Mouse (Mus musculus) embryonic facial prominence, embryonic 11.5 days (tissue): ENCODE measurements around the gene Lgr4. TPM values are rescaled to one million over a fixed set of nuclear protein-coding genes. Genes with fewer than 3 reads are reported as not detected.

ENCODE experiments used
- ATAC-seq: fragments of 200-750 bp; cut with Nextera tagmentation; replicated peaks from 2 replicates; pipeline ENCODE4 v1.8.0; 2017; ENCODE audit warnings: low read depth; ENCODE audit not compliant: insufficient number of reproducible peaks, low FRiP score, low TSS enrichment
- DNase-seq: peaks from one replicate; pipeline ENCODE4 v3.0.0-alpha.2; 2015; ENCODE audit warnings: low spot score
- H3K27ac ChIP-seq: fragments of 300-500 bp; sonication (generic); replicated peaks from 2 replicates; pipeline ENCODE4 v1.5.1; 2014; ENCODE audit warnings: mild to moderate bottlenecking, low read depth, low read length, control low read depth
- H3K27me3 ChIP-seq: fragments of 300-500 bp; sonication (generic); 2 replicates; pipeline ENCODE4 v1.6.1; 2014; ENCODE audit warnings: mild to moderate bottlenecking, low read length, moderate library complexity, mixed read lengths; ENCODE audit not compliant: control insufficient read depth, insufficient read depth
- H3K36me3 ChIP-seq: fragments of 300-500 bp; sonication (generic); replicated peaks from 2 replicates; pipeline ENCODE4 v1.6.1; 2014; ENCODE audit warnings: low read depth, mild to moderate bottlenecking, low read length, moderate library complexity, mixed read lengths; ENCODE audit not compliant: control insufficient read depth, insufficient read depth
- H3K4me1 ChIP-seq: fragments of 300-500 bp; sonication (generic); 2 replicates; pipeline ENCODE4 v1.6.1; 2014; ENCODE audit warnings: low read length, mixed read lengths; ENCODE audit not compliant: control insufficient read depth, insufficient read depth
- H3K4me2 ChIP-seq: fragments of 300-500 bp; sonication (generic); 2 replicates; pipeline ENCODE4 v1.6.1; 2014; ENCODE audit warnings: low read depth, mild to moderate bottlenecking, control low read depth, low read length, moderate library complexity
- H3K4me3 ChIP-seq: fragments of 300-500 bp; sonication (generic); 2 replicates; pipeline ENCODE4 v1.5.1; 2014; ENCODE audit warnings: low read depth, low read length, control low read depth
- H3K9ac ChIP-seq: fragments of 300-500 bp; sonication (generic); replicated peaks from 2 replicates; pipeline ENCODE4 v1.6.1; 2014; ENCODE audit warnings: mild to moderate bottlenecking, control low read depth, low read length
- H3K9me3 ChIP-seq: fragments of 300-500 bp; sonication (generic); replicated peaks from 2 replicates; pipeline ENCODE4 v1.6.1; 2016; ENCODE audit warnings: mild to moderate bottlenecking, low read length, inconsistent platforms, mixed read lengths; ENCODE audit not compliant: control insufficient read depth
- WGBS: fragments of 180-500 bp; shearing (Covaris S2); extraction: QIAGEN DNeasy Blood & Tissue Kit; methylation state at CpG from one replicate; pipeline ENCODE4 v1.1.7; 2014; 5-methylcytosine and 5-hydroxymethylcytosine counted together
- polyA plus RNA-seq: library from polyadenylated mRNA; unstranded; fragments of >200 nt; fragmentation: Nextera tagmentation; extraction: Ambion mirVana; gene quantifications from 2 replicates; pipeline ENCODE4 v1.2.1, GENCODE M21; 2014

Gene Lgr4
- polyA plus RNA-seq, 1 experiment from 2014 or later, result 17.2 TPM

DNA sequence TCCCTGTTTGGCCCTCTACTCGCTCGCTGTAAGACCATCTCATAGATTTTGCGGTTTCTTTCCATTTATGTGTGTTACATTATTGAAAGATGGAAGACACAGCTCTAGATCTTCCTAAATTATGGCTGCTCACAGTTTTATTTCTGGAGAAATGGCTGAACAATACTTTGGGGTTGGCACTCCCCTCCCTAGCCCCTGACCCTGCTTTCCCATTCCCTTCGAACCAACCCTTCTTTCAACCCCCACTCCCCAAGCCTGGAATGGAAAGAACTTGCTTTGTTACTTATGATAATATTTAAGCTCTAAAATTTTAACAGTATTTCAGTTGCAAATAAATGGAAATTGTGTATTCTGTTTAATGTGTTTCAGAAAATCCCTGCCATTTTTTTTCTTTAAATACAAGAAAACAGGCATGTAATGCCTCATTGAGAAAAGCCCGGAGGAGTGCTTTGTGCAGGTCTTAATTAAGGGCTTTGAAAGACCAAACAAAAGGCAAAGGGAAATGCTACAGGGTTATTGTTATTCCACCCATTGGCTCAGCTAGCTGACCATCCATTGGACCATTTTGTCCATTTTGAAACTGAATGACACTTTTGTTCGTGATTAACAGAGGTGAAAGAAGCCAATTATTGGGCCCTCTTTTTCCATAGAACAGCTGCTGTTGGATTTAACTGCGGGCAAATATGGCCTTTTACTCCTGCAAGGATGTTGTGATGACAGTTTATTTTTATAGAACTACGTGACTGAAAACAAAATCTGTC is 25.5 kb downstream of the Lgr4 start:
- ATAC-seq (no peak), DNase-seq (peak; percentile 58)
- Histone ChIP-seq H3K27me3 (no peaks in the 10 kb centered on the region), H3K9ac (no peak overlapping the region), H3K4me2 (no peak overlapping the region), H3K4me3 (no peak overlapping the region), H3K4me1 (no peaks in the 10 kb centered on the region), H3K36me3 (no peaks in the 10 kb centered on the region), H3K9me3 (no peaks in the 10 kb centered on the region), H3K27ac (no peak overlapping the region)
- 38% methylated on average over 8 of the region's 8 CpGs for WGBS

DNA sequence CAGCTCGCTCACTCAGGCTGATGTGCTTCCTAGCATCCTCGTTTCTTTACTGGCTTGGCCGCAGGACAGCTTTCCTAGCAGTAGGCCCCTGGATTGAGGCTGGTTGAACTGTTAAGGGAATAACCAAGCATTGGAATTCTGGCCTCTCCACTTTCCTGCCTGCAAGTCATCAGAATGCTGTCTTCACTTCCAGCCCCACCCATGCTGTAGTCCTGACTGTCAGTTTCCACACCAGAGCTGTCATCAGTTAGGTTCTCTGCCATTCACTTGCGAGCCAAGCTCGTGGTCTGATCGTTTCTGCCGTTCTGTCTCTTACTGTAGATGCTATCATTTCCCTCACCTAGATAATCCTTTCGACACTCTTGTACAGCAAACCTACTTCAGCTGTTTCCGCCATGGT is 27.5 kb downstream of the Lgr4 start:
- no peaks in the 10 kb centered on the region for H3K36me3 ChIP-seq

DNA sequence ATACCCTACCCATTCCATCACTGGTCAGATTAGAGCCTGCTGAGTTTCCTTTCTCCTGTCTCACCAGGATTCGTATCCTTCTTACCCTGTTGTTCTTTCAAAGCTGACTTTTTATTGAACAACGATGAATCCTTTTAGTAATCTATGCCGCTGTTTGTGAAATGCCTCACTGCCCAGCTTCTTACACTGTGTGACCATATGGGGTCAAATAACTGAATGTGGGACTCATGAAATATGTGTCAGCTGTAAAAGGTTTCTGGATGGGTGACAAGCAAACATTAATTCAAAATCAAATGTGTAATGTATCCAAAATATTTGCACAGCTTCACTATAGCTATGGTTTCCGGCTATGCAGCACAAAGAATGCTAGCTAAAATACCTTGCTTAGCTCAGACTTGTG is 28.1 kb downstream of the Lgr4 start:
- no peak for DNase-seq
- Histone ChIP-seq H3K27ac (no peak overlapping the region), H3K4me2 (no peak overlapping the region), H3K9me3 (no peaks in the 10 kb centered on the region), H3K4me1 (no peaks in the 10 kb centered on the region), H3K36me3 (no peaks in the 10 kb centered on the region), H3K27me3 (no peaks in the 10 kb centered on the region), H3K4me3 (no peak overlapping the region), H3K9ac (no peak overlapping the region)
- no peak for ATAC-seq
- 75% methylated on average over 4 of the region's 4 CpGs for WGBS

More for the DNA sequence above, 27.5 kb downstream of the Lgr4 start:
- DNase-seq (no peak), ATAC-seq (no peak)
- Histone ChIP-seq H3K4me3 (no peak overlapping the region), H3K27ac (no peak overlapping the region), H3K27me3 (no peaks in the 10 kb centered on the region), H3K4me2 (no peak overlapping the region), H3K9me3 (no peaks in the 10 kb centered on the region), H3K9ac (no peak overlapping the region), H3K4me1 (no peaks in the 10 kb centered on the region)
- 70% methylated on average over 9 of the region's 9 CpGs for WGBS

DNA sequence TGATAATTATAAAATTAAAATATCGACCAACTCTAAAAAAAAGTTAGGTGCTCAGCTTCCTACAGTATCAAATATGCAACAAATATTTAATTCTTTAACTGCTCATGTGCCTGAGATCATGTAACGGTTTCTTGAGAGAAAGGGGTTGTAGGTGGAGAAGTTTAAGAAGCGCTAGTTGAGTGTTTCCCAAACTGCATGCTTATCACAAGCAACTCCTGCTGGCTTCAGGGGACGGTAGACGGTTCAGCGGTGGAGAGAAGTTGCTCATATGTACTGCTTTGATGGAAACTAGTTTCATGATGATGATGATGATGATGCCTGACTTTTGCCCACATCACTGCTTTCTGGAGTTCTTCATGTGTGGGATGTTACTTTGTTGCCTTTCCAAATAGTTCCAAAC is 29.0 kb downstream of the Lgr4 start:
- no peaks in the 10 kb centered on the region for H3K4me1 ChIP-seq
- no peaks in the 10 kb centered on the region for H3K27me3 ChIP-seq
- WGBS, result 98% methylated on average over 6 of the region's 6 CpGs

DNA sequence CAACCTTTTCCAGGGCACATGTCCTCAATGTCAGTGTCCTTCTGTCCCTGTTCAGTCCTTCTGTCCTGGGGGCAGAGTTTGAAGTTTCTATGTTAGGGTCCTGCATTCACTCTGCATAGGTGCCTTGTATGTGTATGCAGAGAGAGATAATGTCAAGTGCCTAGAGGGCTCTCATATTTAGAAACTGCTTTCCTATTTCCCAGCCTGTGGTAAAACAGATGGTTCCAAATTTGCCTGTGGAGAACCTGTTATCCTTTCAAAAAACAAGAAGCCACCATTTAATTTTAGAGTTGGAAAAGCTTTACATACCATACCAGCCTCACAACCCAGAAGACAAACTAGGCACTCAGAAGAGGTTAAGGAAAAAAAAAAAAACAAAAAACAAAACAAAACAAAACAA is 32.1 kb downstream of the Lgr4 start:
- ATAC-seq (no peak), DNase-seq (no peak)
- Histone ChIP-seq H3K9me3 (no peaks in the 10 kb centered on the region), H3K36me3 (no peaks in the 10 kb centered on the region), H3K4me3 (no peak overlapping the region), H3K4me2 (no peak overlapping the region), H3K27me3 (no peaks in the 10 kb centered on the region), H3K4me1 (peaks cover 2% of the 10 kb centered on the region; the same call in 1 of the 2 replicates), H3K27ac (no peak overlapping the region), H3K9ac (no peak overlapping the region)

More for the DNA sequence above, 29.0 kb downstream of the Lgr4 start:
- DNase-seq (no peak), ATAC-seq (no peak)
- H3K4me2 ChIP-seq, result no peak overlapping the region
- H3K9me3 ChIP-seq, result no peaks in the 10 kb centered on the region
- no peak overlapping the region for H3K27ac ChIP-seq
- H3K36me3 ChIP-seq, result no peaks in the 10 kb centered on the region
- H3K9ac ChIP-seq, result no peak overlapping the region
- no peak overlapping the region for H3K4me3 ChIP-seq

DNA sequence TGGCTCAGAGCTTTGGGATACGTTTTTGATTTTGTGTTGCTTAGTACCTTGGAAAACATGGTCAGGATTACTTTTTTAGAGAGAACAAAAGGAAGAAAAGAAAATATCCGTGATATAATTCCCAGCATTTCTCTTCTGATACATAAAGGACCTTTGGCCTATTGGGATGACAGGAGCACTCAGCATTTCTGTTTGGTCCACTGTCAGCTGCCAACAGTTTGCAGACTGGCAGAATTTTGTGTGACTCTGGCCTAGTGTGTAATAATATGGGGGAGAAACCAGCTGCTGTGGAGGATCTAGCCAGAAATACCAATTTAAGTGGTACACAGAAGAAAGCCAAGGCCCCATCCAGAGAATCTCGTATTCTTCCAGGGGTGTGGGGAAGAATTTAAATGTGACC is 32.9 kb downstream of the Lgr4 start:
- WGBS, result 63% methylated on average over 3 of the region's 3 CpGs
- H3K27me3 ChIP-seq, result no peaks in the 10 kb centered on the region
- H3K4me3 ChIP-seq, result no peak overlapping the region
- no peak overlapping the region for H3K4me2 ChIP-seq
- no peaks in the 10 kb centered on the region for H3K36me3 ChIP-seq
- ATAC-seq, result no peak
- DNase-seq, result no peak
- no peak overlapping the region for H3K9ac ChIP-seq
- no peaks in the 10 kb centered on the region for H3K9me3 ChIP-seq
- H3K27ac ChIP-seq, result no peak overlapping the region
- H3K4me1 ChIP-seq, result peaks cover 2% of the 10 kb centered on the region; the same call in 1 of the 2 replicates

DNA sequence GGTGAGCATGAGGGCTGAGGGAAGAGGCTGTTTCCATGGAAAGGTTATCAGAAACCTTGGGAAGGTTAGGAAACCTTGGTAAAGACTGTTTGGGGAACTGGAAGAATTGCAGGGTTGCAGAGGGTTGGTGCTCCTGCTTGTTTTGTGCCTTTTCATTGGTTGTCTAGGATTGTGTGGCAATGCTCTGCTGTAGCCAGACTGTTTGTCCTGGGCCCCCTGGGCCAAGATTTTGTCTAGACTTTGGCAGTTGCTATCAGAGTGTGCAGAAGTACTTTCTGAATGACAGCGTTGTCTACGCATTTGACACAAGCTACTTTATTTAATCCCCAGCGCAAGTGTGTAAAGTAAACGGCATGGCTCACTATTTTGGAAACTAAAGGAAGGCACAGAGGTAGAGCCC is 33.6 kb downstream of the Lgr4 start:
- Histone ChIP-seq H3K27me3 (no peaks in the 10 kb centered on the region), H3K4me3 (no peak overlapping the region), H3K36me3 (no peaks in the 10 kb centered on the region), H3K9ac (no peak overlapping the region), H3K4me1 (peaks cover 2% of the 10 kb centered on the region; the same call in 1 of the 2 replicates), H3K9me3 (no peaks in the 10 kb centered on the region), H3K27ac (no peak overlapping the region), H3K4me2 (no peak overlapping the region)
- ATAC-seq (no peak), DNase-seq (no peak)
- WGBS, result 85% methylated on average over 4 of the region's 4 CpGs

DNA sequence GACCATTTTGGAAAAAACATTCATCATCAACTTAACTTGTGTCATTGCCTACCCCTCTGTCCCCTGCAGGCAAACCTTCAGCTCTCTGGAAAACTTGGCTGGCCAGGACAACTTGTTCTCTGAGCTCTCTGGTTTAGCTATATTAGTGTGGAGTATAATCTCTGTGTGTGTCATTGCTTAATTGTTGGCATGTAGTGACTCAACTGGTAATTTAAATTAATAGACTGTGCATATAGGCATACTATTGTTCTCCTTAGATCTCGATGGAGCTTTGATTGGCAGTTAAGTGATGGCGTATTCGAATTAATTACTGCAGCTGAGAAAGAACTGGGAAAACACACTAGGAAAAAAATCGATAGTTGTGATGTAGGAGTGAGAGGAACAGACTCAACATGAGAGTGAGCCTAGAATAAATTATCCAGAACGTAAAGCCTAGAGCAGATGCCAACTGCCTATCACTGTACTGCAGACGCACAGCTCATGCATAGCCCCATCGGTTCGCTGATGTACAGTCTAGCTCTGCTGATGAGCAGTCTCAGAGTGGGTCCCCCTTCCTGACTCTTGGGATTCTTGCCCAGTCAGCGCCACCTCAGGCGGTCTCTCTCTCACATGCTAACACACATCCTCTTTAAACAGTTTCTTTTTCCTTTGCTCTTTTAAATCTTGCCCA is 35.7 kb downstream of the Lgr4 start:
- no peak overlapping the region for H3K4me2 ChIP-seq
- H3K27me3 ChIP-seq, result no peaks in the 10 kb centered on the region
- H3K4me3 ChIP-seq, result no peak overlapping the region
- H3K4me1 ChIP-seq, result peaks cover 2% of the 10 kb centered on the region; the same call in 1 of the 2 replicates
- WGBS, result 85% methylated on average over 10 of the region's 10 CpGs
- H3K36me3 ChIP-seq, result no peaks in the 10 kb centered on the region
- DNase-seq (no peak), ATAC-seq (no peak)
- no peaks in the 10 kb centered on the region for H3K9me3 ChIP-seq
- no peak overlapping the region for H3K9ac ChIP-seq
- H3K27ac ChIP-seq, result no peak overlapping the region
